Mouse (Mus musculus) embryonic facial prominence, embryonic 15.5 days (tissue): ENCODE results near the gene Hoxa10. TPM values are rescaled to one million over a fixed set of nuclear protein-coding genes. Genes with fewer than 3 reads are reported as not detected.
A peak's percentile ranks its signal among the peaks of the same experiment; 100 is the strongest.

Experiments
- ATAC-seq: fragments of 200-750 bp; cut with Nextera tagmentation; 2 replicates; pipeline ENCODE4 v1.8.0; 2017; ENCODE audit warnings: low read depth, moderate TSS enrichment; ENCODE audit not compliant: insufficient number of reproducible peaks, low FRiP score, low TSS enrichment
- H3K27ac ChIP-seq: fragments of 300-500 bp; sonication (generic); replicated peaks from 2 replicates; pipeline ENCODE4 v1.5.1; 2015; ENCODE audit warnings: mild to moderate bottlenecking, inconsistent platforms
- H3K27me3 ChIP-seq: fragments of 300-500 bp; sonication (generic); 2 replicates; pipeline ENCODE4 v1.6.1; 2015; ENCODE audit warnings: inconsistent platforms
- H3K36me3 ChIP-seq: fragments of 300-500 bp; sonication (generic); 2 replicates; pipeline ENCODE4 v1.6.1; 2015; ENCODE audit warnings: mild to moderate bottlenecking, inconsistent platforms
- H3K4me1 ChIP-seq: fragments of 300-500 bp; sonication (generic); 2 replicates; pipeline ENCODE4 v1.6.1; 2015; ENCODE audit warnings: inconsistent platforms
- H3K4me2 ChIP-seq: fragments of 300-500 bp; sonication (generic); replicated peaks from 2 replicates; pipeline ENCODE4 v1.6.1; 2015; ENCODE audit warnings: mild to moderate bottlenecking, inconsistent platforms
- H3K4me3 ChIP-seq: fragments of 300-500 bp; sonication (generic); replicated peaks from 2 replicates; pipeline ENCODE4 v1.5.1; 2015; ENCODE audit warnings: mild to moderate bottlenecking, inconsistent platforms
- H3K9ac ChIP-seq: fragments of 300-500 bp; sonication (generic); 2 replicates; pipeline ENCODE4 v1.6.1; 2015; ENCODE audit warnings: inconsistent platforms
- H3K9me3 ChIP-seq: fragments of 300-500 bp; sonication (generic); replicated peaks from 2 replicates; pipeline ENCODE4 v1.6.1; 2016; ENCODE audit warnings: inconsistent platforms
- WGBS: fragments of 180-500 bp; shearing (Covaris S2); methylation state at CpG from one replicate; pipeline ENCODE4 v1.1.7; 2015; 5-methylcytosine and 5-hydroxymethylcytosine counted together
- polyA plus RNA-seq: library from polyadenylated mRNA; unstranded; fragments of >200 nt; fragmentation: Nextera tagmentation; extraction: Ambion mirVana; gene quantifications from 2 replicates; pipeline ENCODE4 v1.2.1, GENCODE M21; 2015

The Hoxa10 gene
- not detected in 2 replicates for polyA plus RNA-seq

DNA sequence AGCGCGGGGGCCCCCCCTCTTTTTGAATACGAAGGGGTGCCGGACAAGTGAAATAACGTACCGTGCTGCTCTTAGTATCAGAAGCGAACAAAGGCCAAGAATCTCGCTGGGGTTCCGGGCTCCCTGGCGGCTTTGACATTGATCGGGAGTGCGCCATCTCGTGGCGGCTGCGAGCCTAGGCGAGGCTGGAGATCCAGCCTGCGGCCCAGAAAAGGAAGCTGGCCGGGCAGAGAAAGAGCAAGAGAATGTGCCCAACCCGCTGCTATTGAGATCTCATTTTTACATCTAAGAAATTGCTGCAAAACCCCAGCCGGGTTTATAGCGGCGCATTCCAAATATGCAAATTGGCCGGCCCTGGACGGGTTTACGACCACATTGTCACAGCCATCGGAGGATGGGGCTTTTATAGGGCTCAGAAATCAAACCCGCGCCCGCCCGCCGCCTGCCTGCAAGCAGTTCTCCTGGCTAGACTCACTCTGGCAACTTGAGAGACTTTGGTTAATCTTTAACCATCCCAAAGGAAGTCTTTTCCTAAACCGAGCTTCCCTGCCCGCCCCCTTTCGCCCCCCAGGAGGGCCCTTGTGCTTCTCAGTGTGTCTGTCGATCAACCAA, at the start of gene Hoxa10:
Gene Hoxa10, minus strand, starts transcription at position 466 of the 612 bp plus-strand sequence.
- Histone ChIP-seq H3K4me2 (peak within 1 kb of the TSS; percentile 34), H3K36me3 (no peaks in the 10 kb centered on the region), H3K4me3 (peak within 1 kb of the TSS; percentile 24), H3K27me3 (peaks cover 97% of the 10 kb centered on the region), H3K9me3 (no peaks in the 10 kb centered on the region), H3K27ac (no peak within 1 kb of the TSS), H3K4me1 (peaks cover 14% of the 10 kb centered on the region), H3K9ac (no peak within 1 kb of the TSS)
- 2% methylated on average over 35 of the region's 35 CpGs for WGBS
- no peak for ATAC-seq

DNA sequence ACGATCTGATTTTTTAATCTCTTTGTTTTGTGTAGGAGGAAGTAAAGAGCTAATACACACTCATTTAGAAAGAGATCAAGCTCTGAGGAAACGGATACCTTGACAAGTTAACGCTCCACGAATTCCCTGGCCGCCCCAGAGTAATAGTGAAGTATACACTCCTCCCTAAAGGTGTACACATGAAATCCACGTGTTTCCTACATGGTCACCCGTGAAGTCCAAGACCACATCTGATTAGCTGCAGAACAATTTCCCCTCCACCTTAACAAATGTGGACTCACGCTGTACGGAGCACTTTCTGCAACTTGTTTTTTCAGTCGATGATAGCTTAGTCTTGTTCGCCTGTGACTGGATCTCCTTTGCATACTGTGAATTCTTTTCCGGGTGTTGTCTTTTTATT, 49.5 kb upstream of the Hoxa10 start:
- no peak overlapping the region for H3K4me2 ChIP-seq
- peaks cover 71% of the 10 kb centered on the region for H3K27me3 ChIP-seq

DNA sequence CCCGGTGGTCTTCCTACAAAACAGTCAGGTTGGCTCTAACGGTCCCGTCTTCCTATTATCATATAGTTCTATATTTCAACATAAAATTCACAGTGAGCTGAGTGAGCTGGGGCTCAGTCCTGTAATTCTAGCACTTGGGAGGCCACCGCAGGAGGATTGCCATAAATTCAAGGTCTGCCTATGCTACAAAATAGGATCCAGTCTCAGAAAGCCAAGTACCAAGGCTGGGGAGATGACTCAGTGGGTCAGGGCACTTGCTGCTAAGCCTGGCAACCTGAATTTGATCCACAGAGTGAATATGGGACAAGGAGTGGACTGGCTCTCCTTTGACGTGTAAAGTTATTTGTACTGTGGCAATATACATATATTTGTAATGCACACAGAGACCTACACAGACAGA, 43.2 kb upstream of the Hoxa10 start:
- no peak overlapping the region for H3K9ac ChIP-seq
- no peak for ATAC-seq
- no peak overlapping the region for H3K4me3 ChIP-seq
- no peaks in the 10 kb centered on the region for H3K36me3 ChIP-seq
- 82% methylated on average over 5 of the region's 5 CpGs for WGBS
- no peaks in the 10 kb centered on the region for H3K4me1 ChIP-seq
- no peaks in the 10 kb centered on the region for H3K9me3 ChIP-seq
- peaks cover 42% of the 10 kb centered on the region for H3K27me3 ChIP-seq
- H3K4me2 ChIP-seq = no peak overlapping the region
- no peak overlapping the region for H3K27ac ChIP-seq

More for the DNA sequence above, 49.5 kb upstream of the Hoxa10 start:
- no peak for ATAC-seq
- Histone ChIP-seq H3K4me3 (no peak overlapping the region), H3K9ac (no peak overlapping the region), H3K4me1 (peaks cover 11% of the 10 kb centered on the region), H3K27ac (no peak overlapping the region), H3K36me3 (no peaks in the 10 kb centered on the region), H3K9me3 (no peaks in the 10 kb centered on the region)
- 9% methylated on average over 12 of the region's 12 CpGs for WGBS

DNA sequence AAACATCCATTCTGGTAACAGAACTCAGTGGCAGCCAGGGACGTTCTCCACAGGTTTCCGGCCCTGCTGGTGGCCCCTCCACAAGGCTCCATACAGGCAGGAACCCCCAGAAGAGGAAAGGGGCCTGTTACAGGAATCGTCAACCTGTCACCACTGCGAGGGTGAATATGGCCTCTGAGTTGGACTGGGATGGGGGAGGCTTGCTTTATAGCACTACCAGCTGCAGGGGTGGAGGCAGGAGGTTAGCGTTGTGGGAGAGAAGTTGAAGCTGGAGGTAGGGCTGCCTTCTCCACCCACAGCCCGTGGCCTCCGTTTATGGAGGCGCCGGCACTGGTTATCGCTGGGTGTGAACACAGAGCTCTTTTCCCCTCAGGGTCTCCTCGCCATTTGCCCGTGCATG, 40.4 kb upstream of the Hoxa10 start:
- WGBS = 55% methylated on average over 12 of the region's 12 CpGs
- peaks cover 57% of the 10 kb centered on the region for H3K27me3 ChIP-seq
- H3K36me3 ChIP-seq = no peaks in the 10 kb centered on the region
- no peak for ATAC-seq
- H3K4me2 ChIP-seq = no peak overlapping the region
- H3K4me1 ChIP-seq = no peaks in the 10 kb centered on the region
- no peak overlapping the region for H3K27ac ChIP-seq
- no peak overlapping the region for H3K4me3 ChIP-seq
- H3K9ac ChIP-seq = no peak overlapping the region
- H3K9me3 ChIP-seq = no peaks in the 10 kb centered on the region

DNA sequence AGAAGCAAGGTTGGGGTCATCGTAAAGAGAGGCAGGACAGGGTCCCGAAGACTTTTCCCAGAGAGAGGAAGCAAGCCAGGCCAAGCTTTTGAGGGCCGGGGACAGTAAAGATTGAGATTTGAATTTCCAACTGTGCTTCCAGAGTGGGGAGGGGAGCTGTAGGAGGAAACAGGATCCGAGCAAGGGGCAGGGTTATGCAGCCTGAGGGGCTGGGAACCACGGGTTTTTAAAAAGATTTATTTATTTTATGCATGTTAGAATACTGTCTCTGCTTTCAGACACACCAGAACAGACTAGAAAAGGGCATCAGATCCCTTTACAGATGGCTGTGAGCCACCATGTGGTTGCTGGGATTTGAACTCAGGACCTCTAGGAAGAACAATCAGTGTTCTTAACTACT, 36.3 kb upstream of the Hoxa10 start:
- Histone ChIP-seq H3K27ac (no peak overlapping the region), H3K36me3 (no peaks in the 10 kb centered on the region), H3K27me3 (peaks cover 81% of the 10 kb centered on the region), H3K4me3 (no peak overlapping the region), H3K4me1 (0 out of 2 replicates have a peak, but pooled peaks cover 13% of the 10 kb centered on the region), H3K9me3 (no peaks in the 10 kb centered on the region), H3K9ac (no peak overlapping the region), H3K4me2 (no peak overlapping the region)
- 5% methylated on average over 5 of the region's 5 CpGs for WGBS
- ATAC-seq = no peak

DNA sequence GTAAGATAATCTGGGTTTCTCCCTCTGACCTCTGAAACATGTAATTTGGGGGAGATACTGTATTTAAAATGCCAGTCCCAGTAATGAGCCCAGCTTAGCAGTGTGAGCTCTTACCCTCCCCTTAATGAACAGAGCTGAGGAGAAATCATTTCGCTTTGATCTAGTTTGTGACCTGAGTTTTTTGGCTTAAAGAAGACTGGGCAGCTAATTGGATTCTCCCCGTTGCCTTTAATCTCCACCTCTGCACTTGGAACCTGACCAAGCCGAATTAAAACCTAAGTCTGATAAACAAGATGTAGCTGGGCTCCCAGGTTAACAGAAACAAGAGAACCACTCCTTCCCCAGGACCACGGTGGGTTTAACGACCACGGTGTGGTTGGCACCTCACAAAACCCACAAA, 35.7 kb upstream of the Hoxa10 start:
- ATAC-seq = no peak
- Histone ChIP-seq H3K4me3 (no peak overlapping the region), H3K27me3 (peaks cover 83% of the 10 kb centered on the region), H3K9me3 (no peaks in the 10 kb centered on the region), H3K36me3 (no peaks in the 10 kb centered on the region), H3K4me1 (0 out of 2 replicates have a peak, but pooled peaks cover 13% of the 10 kb centered on the region), H3K9ac (no peak overlapping the region), H3K27ac (no peak overlapping the region), H3K4me2 (no peak overlapping the region)
- 3% methylated on average over 6 of the region's 6 CpGs for WGBS

DNA sequence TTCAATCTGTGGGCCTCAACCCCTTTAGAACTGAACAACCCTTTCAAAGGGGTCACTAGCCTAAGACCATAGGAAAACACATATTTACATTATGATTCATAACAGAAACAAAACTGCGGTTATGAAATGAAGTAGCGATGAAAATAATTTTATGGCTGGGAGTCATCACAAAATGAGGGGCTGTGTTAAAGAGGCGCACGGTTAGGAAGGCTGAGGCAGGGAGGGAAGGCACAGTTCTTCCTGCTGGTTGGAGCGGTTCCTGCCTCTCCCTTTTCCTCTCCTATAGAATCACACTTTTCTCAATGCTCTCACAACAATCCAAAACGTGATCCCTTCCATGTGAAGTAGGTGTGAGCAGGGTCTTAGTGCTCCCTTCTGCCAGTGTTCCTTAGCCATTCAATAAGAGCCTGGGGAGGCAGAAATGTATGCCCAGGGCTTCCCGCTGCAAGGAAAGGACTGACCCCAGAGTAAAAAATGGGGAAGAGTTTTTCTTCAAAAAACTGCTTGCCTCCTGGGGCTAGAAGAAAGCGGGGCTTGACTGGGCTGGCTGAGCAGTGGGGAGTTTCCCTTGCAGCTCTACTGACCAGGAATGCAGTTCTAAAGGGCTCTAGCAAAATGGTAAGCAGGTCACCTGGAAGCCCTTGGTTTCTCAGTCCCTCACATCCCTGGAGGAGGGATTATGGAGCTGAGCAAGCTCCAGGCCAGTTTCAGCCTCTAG, 35.1 kb upstream of the Hoxa10 start:
- H3K4me3 ChIP-seq = no peak overlapping the region
- no peak overlapping the region for H3K27ac ChIP-seq
- 0 out of 2 replicates have a peak, but pooled peaks cover 13% of the 10 kb centered on the region for H3K4me1 ChIP-seq
- no peak overlapping the region for H3K4me2 ChIP-seq
- ATAC-seq = no peak
- H3K9ac ChIP-seq = no peak overlapping the region
- no peaks in the 10 kb centered on the region for H3K36me3 ChIP-seq
- no peaks in the 10 kb centered on the region for H3K9me3 ChIP-seq
- WGBS = 5% methylated on average over 8 of the region's 8 CpGs
- H3K27me3 ChIP-seq = peaks cover 85% of the 10 kb centered on the region

DNA sequence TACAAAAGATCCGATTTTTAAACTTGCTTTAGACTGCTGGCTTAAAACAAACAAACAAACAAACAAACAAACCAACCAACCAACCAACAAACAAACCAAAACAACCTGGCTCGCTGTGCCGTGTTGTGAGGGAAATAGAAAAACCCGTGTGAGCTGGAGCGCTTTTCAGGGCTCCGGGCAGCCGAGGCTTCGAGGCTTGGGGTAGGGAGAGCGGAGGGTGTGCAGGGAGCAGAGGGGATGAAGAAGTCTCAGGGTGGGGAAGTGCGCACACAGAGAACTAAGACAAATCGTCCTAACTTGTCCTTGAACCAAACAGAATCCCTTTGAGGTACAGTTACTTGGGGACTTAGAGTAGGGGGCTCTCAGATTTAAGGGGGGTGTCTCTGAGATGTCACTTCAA, 33.9 kb upstream of the Hoxa10 start:
- 0 out of 2 replicates have a peak, but pooled peaks cover 13% of the 10 kb centered on the region for H3K4me1 ChIP-seq
- H3K27ac ChIP-seq = no peak overlapping the region
- no peaks in the 10 kb centered on the region for H3K9me3 ChIP-seq
- H3K4me3 ChIP-seq = no peak overlapping the region
- H3K27me3 ChIP-seq = peaks cover 92% of the 10 kb centered on the region
- no peak overlapping the region for H3K4me2 ChIP-seq
- ATAC-seq = no peak
- no peaks in the 10 kb centered on the region for H3K36me3 ChIP-seq
- 4% methylated on average over 11 of the region's 11 CpGs for WGBS
- no peak overlapping the region for H3K9ac ChIP-seq

DNA sequence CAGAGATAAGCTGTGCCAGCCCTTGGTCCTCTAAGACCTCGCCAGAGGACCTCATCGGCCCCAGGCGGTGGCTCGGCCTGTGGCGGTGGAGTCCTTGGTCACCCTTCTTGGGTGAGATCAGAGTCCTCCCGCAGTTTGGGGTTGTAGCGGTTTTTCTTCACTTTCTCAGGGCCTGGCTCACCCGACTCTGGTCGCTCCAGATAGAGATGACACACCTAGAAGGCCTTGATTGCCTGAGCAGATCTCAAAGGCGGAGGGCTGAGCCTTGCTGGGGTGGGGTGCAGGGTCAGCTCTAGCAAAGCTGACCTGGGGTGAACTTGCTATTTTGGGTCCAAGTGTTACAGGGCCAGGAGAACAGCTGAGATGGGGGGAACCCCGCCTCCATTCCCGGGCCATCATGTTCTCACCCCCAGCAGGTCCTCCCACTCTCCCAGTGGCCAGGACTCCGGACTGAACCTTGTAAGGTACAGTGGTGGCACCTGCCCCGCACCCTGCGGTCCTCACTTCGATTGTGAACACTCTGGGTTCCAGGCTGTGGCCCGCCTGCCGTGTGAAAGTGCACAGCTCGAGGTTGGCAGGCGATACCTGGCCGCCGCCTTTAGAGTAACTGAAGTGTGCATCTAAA, 33.1 kb upstream of the Hoxa10 start:
- H3K27ac ChIP-seq = no peak overlapping the region
- ATAC-seq = no peak
- WGBS = 5% methylated on average over 22 of the region's 22 CpGs
- no peaks in the 10 kb centered on the region for H3K9me3 ChIP-seq
- H3K4me3 ChIP-seq = no peak overlapping the region
- no peak overlapping the region for H3K9ac ChIP-seq
- no peak overlapping the region for H3K4me2 ChIP-seq
- no peaks in the 10 kb centered on the region for H3K36me3 ChIP-seq
- H3K27me3 ChIP-seq = peaks cover 96% of the 10 kb centered on the region
- H3K4me1 ChIP-seq = 0 out of 2 replicates have a peak, but pooled peaks cover 13% of the 10 kb centered on the region

DNA sequence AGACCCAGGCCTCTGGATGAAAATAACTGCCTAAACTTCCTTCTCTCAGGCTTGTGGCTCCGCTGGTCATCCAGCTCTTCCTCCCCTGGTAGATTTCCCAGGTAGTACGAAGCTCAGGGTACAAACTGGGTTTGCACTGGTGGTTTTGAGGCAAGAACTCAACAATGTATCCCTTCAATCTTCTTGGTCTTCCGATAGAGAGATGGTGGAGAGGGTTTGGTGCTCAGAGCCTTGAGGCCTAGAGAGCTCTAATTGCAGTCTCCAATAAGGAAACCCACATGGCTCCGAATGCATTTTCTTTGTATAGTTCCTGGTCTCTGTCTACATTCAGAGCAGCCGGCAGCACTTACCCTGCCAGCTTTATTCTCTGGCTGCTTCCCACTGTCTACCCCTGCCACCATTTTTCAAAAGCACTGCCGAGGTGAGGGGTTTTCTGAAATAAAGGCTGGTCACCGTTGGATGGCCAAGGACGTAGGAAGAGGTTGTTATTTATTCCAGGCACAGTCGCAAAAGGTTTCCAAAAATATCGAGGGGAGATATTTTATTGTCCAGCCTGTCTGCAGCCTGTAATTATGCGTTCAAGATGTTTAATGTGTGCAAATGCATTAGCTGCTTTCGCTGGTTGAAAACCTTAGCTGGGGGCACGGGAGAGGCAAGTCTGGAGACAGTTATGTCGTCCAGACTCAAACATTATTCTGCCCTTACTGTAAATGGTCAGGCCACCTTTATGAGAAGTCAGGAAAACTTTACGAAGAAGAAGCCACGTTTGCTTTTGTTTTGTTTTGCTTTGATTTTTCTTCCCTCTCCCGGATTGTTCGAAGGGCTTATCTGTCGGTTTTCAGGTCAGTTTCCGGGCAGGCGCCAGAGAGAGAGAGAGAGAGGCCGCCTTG, 32.4 kb upstream of the Hoxa10 start:
- no peak overlapping the region for H3K4me3 ChIP-seq
- H3K9me3 ChIP-seq = no peaks in the 10 kb centered on the region
- H3K4me2 ChIP-seq = no peak overlapping the region
- no peak overlapping the region for H3K27ac ChIP-seq
- no peak overlapping the region for H3K9ac ChIP-seq
- H3K4me1 ChIP-seq = 0 out of 2 replicates have a peak, but pooled peaks cover 13% of the 10 kb centered on the region
- no peaks in the 10 kb centered on the region for H3K36me3 ChIP-seq
- H3K27me3 ChIP-seq = peaks cover 98% of the 10 kb centered on the region
- ATAC-seq = no peak
- WGBS = 11% methylated on average over 22 of the region's 22 CpGs
